Mouse (Mus musculus): ENCODE results near the gene Lig3.
A peak's percentile ranks its signal among the peaks of the same experiment; 100 is the strongest.

The Lig3 gene

GRCm38 (mm10) chr11:82780983-82781903 lies at the start of gene Lig3:
TSS of gene Lig3 (plus strand) at chr11:82781108.
- peak; percentile 80 to 85 for DNase-seq (ENCODE audit: low spot score in 2 of 2)

GRCm38 (mm10) chr11:82734227-82734626 lies 46.7 kb upstream of the Lig3 start:
- DNase-seq (ENCODE audit: low spot score in 2 of 2): no peak

GRCm38 (mm10) chr11:82739006-82739405 lies 41.9 kb upstream of the Lig3 start:
- no peak for DNase-seq (ENCODE audit: low spot score in 2 of 2)

- DNase-seq (ENCODE audit: low spot score in 2 of 2): peak; percentile 23 to 66
These were observed 34.8 kb upstream of the Lig3 start for GRCm38 (mm10) chr11:82746138-82746537.

- peak in 1 of 2 experiments; percentile 12 for DNase-seq (ENCODE audit: low spot score in 2 of 2)
These were observed 34.0 kb upstream of the Lig3 start for GRCm38 (mm10) chr11:82746857-82747366.

DNA sequence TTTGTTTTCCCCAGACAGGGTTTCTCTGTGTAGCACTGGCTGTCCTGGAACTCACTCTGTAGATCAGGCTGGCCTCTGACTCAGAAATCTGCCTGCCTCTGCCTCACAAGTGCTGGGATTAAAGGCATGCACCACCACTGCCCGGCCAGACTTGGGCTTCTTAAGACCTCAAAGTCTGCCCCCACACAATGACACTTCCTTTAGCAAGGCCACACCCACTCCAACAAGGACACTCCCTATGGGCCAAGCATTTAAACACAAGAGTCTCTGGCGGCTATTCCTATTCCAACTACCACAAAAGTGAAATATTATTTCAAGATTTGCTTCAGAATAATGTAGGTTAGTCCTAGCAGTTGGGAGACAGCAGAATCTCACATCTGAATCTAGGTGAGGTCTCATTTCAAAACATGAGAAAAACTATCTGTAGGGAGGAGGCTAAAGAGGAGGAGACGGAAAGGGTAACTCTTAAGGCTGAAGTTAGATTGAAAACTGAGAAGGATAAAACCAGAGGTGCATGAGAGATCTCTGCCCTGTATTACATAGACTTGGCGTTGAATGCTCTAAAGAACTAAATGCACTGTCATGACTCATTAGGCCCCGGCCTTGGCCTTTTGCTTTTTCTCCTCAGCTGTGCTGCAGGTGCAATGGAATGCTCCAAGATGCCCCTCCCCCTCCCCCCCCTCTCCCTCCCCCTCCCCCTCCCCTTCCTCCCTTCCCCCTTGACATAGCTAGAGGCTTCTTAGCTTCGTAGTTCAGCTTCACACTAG lies 28.4 kb upstream of the Lig3 start:
- no peak for DNase-seq (ENCODE audit: low spot score in 2 of 2)

GRCm38 (mm10) chr11:82755919-82756318 lies 25.0 kb upstream of the Lig3 start:
- DNase-seq (ENCODE audit: low spot score in 2 of 2): no peak

- no peak for DNase-seq (ENCODE audit: low spot score in 2 of 2)
These were observed 18.6 kb upstream of the Lig3 start for GRCm38 (mm10) chr11:82762286-82762829.

GRCm38 (mm10) chr11:82763261-82763660 lies 17.6 kb upstream of the Lig3 start:
- DNase-seq (ENCODE audit: low spot score in 2 of 2): no peak

- peak; percentile 81 to 87 for DNase-seq (ENCODE audit: low spot score in 2 of 2)
These were observed 17.0 kb upstream of the Lig3 start, which contains the start of the genes Cct6b and Zfp830 for GRCm38 (mm10) chr11:82763742-82764437. TSS of gene Cct6b (minus strand) at chr11:82764321. TSS of gene Zfp830 (plus strand) at chr11:82764345.

DNA sequence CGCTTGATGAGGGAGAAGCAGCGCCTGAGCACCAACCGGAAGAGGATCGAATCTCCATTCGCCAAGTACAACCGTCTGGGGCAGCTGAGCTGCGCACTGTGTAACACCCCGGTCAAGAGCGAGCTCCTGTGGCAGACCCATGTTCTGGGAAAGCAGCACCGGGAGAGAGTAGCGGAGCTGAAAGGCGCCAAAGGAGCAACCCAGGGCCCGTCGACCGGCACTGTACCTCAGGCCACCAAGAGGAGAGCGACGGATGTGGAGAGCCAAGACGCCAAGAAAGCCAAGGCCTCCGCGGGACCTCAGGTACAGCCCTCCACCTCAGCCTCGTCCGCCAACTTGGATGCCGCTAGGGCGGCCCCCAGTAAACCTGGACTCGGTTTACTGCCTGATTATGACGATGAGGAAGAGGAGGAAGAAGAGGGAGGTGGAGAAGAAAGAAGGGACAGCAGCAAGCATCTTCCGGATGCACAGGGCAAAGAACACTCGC lies 16.4 kb upstream of the Lig3 start:
- no peak for DNase-seq (ENCODE audit: low spot score in 2 of 2)

DNA sequence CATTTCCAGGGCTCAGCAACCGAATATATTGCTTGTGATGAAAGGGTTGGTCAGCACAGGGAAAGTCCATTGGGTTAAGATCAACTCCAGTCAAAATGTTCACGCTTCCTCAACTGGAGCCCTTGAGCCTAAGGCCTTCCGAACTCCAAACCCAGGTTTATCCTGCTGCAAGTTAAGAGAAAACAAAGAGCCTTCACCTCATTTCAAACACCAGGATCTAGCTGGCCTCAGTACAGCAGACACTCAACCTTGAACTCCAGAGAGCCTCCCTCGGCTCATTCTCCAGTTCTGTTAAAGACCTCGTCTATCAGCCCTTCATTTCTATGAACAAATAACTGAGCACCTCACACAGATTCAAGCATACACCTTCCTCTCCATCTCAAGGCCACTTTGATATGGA lies 774 bp upstream of the Lig3 start:
- DNase-seq (ENCODE audit: low spot score in 2 of 2): no peak

DNA sequence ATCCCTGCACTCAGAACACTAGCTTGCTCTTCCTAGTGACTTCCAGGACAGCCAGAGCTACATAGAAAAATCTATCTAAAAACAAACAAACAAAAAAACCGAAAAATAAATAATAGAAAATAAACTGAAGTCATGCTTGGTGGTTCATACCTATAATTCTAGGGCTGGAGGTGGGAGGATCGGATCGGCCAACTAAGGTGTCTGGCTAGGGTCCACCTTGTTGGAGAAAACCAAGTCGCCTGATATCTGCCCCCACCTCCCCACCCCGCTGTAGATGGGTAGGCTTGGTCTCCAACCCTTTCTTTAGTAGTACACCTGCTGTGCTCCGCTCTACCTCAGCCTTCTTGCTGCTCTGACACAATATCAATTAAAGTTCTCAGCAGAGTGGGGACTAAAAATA lies 1.3 kb downstream of the Lig3 start:
- DNase-seq (ENCODE audit: low spot score in 2 of 2): no peak

DNA sequence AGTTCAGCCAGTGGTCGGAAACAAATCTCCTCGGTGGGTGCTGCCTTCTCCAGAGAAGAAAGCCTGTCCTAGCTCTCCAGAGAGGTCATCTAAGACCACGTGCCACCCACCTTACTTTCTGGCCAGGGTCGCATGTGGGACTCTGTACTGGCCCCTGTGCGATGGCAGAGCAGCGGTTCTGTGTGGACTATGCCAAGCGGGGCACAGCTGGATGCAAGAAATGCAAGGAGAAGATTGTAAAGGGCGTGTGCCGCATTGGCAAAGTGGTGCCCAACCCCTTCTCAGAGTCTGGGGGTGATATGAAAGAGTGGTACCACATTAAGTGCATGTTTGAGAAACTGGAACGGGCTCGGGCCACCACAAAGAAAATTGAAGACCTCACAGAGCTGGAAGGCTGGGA lies 2.5 kb downstream of the Lig3 start:
- no peak for DNase-seq (ENCODE audit: low spot score in 2 of 2)

DNA sequence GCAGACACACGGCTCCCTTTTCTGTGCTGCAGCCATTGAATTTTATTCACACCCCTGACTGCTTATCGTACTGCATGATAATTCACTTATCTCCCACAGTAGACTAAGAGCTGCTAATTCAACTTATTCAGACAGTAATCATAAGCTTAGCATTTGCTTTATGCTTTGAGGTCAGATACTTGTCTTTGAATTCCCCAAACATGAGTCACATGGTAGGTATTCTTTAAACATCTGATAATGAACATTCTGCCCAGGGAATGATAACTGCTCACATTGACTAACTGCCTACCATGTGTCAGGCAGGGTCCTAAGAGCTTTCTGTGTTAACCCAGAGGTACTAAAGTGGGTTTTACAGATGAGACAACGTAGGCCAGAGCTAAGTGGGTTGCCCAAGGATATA lies 25.7 kb downstream of the Lig3 start:
- DNase-seq (ENCODE audit: low spot score in 2 of 2): no peak

DNA sequence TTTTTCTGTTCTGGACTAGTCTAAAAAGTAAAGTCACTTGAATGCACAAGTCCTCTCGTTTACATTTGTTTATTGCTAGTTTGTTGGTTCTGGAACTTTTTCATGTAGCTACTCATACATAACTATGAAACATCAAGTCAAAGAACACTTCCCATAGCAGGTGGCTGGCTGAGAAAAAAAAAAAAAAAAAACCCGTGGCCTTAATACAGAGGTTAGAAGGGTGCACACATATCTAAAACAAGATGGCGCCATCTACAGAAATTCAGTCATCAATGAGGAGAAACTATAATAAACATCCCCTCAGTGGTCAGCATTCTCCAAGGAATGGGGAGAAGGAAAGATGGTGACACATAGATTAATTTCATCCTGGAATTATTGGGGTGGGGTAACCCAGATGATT lies 26.5 kb downstream of the Lig3 start:
- DNase-seq (ENCODE audit: low spot score in 2 of 2): no peak

DNA sequence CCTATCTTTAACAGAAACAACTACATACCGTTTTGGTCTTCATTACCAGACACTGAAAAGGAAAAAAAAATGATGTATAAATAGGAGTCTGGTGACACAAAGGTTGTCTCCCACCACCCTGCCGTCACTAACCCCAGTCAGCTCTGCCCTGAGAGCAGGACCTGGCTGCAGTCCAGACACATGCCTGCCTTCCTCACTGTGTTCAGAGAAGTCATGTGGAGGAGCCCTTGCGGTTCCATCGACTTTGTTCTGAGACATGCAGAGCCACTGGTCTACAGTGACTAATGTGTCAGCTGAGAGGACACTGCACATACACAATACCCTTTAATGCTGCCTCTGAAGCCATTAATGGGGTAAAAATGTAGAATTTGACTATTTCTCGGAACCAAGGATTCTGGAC lies 27.6 kb downstream of the Lig3 start:
- no peak for DNase-seq (ENCODE audit: low spot score in 2 of 2)

DNA sequence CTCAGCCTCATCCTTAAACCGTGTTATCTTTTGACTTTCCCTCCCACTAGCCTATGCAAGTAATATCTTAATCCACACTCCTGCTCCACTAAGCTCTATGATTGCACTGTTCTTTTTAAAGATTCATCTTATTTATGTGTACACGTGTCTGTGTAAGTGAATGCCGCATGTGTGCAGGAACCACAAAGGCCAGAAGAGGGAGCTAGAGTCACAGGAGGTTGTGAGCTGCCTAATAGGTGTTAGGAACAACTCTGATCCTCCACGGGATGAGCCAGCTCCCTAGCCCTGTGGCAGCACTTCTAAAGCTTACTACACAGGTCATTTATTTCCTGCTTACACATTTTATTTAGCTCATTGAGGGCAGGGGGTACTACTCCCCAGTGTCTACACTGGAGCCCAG lies 38.4 kb downstream of the Lig3 start:
- DNase-seq (ENCODE audit: low spot score in 2 of 2): peak; percentile 53 to 73

DNA sequence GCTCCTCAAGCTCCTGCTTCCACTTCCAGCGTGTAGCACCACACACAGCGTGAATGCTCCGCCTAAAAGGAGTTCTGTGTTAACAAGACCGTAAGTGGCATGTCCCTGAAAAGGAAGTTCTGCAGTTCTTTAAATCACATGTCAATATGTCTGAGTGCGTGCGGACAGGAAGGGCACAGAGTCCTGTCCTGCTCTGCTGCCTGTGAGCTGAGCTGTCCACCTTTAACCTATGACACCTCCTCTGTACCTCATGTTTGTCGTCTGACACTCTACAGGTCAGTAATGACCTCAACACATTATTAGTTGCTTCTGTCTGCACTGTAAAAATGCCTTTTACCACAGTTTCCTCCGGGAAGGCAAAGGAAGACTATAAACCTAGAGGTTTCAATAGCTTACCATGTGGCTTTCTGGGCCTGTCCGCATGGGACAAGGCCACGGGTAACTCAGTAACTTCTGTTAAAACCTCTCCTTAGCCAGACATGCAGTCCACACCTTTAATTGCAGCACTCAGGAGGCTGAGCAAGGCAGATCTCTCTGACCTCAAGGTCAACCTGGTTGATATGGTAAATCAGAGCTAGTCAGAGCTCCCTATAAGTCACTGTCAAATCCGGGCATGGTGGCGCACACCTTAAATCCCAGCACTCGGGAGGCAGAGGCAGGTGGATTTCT lies 40.0 kb downstream of the Lig3 start:
- no peak for DNase-seq (ENCODE audit: low spot score in 2 of 2)

DNA sequence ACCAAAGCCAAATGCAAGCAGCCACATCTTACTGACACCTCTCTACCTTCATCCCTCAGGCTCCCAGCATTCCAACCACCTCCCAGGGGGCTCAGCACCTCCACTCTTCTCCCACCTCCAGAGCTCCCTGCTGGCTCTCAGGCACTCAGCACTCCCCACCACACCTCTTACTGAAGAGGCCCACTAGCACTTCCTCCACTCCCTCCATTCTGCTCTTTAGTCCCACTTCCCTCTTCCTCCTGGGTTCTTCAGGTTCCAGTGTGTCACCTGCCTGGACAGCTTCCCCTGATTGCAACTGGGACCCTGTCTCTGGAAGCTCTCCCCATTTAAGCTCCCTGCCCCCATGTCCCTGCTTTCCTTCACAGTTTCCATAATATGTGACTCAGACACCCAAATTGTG lies 45.9 kb downstream of the Lig3 start:
- no peak for DNase-seq (ENCODE audit: low spot score in 2 of 2)

Measured in spleen, postnatal 14 days (tissue).